Mouse (Mus musculus): ENCODE measurements at regions not wholly inside any gene's neighbourhood (a gene's known extent, or its start where the extent isn't known, plus 50 kb on each side); places are given as distances from the start of the nearest gene placed in this dataset.
A peak's percentile ranks its signal among the peaks of the same experiment; 100 is the strongest.
"Not testable (repeated sequence)": the region's sequence is repeated elsewhere in the genome, so short reads cannot be mapped to it uniquely, and the experiment has no call there.

GRCm38 (mm10) chr13:113484159-113484762 is 134.1 kb downstream of the Snx18 start:
- no peak for DNase-seq (ENCODE audit: low spot score in 2 of 2)

DNA sequence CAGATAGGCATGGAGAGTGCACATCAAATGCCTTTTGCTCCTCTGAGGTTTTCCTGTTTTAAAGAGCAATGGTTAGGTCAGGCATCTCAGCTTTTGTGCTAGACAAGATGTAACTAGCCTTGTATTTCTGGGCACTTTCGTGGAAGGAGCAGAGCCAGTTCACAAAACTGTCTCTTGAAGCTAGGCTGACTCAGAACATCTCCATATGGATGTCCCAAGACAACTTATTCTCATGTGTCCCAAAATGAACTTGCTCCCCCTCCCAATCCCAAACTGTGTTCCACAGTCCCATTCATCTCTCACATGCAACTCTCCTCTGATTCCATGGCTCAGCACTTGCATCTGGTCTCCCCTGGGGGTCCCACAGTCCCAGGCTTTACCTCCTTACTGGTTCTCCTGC is 135.5 kb downstream of the Snx18 start:
- DNase-seq (ENCODE audit: low spot score in 2 of 2) = peak in 1 of 2 experiments; percentile 34

DNA sequence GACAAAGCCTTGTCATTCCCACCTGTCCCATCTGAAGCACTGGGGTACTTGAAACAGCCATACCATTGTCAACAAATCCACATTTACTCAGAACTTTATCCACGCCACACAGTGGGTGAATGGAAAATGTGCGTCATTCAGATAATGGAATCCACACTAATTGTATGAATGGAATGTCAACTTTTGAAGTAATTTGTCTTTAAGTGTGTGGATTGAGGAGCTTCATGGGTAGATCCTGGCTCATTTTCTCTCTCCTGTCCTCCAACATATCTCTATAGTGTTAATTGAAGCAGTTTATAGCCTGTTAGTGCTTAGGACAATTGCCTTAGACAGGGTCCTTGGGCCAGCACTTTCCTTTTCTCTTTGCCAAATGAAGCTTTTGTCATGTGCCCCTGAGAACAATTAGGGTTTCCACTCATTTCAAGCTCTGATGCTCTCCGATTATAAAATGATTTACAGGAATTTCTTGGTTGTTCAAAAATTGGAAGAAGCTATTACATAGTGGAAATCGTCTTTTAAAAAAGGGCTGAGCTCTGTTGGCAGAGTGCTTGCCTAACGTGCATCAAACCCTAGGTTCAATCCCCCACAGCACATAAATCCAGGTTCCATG is 140.4 kb downstream of the Snx18 start:
- DNase-seq (ENCODE audit: low spot score in 2 of 2) = no peak

GRCm38 (mm10) chr13:113470822-113471557 is 147.4 kb downstream of the Snx18 start:
- no peak for DNase-seq (ENCODE audit: low spot score in 2 of 2)

- DNase-seq (ENCODE audit: low spot score in 2 of 2) = no peak
These were observed 153.9 kb downstream of the Snx18 start for GRCm38 (mm10) chr13:113464190-113465064.

DNA sequence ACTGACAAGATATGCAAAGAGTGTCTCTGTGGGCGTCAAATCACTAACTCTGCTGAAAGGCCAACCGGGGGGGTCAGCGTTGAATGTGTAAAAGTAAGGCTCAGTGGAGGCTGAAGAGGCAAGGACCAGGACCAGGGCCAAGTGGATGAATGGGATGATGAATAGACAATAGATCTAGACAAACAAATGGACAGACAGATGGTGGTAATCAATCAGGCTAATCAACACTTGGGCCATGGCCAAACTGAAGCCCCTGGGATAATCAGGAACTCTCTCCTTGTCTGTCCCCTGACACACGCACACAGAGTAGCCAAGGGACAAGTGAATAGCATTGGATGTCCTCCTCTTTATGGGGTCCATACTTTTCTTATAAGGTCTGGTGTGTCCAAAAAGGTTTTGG is 154.9 kb downstream of the Snx18 start:
- no peak for DNase-seq (ENCODE audit: low spot score in 2 of 2)

DNA sequence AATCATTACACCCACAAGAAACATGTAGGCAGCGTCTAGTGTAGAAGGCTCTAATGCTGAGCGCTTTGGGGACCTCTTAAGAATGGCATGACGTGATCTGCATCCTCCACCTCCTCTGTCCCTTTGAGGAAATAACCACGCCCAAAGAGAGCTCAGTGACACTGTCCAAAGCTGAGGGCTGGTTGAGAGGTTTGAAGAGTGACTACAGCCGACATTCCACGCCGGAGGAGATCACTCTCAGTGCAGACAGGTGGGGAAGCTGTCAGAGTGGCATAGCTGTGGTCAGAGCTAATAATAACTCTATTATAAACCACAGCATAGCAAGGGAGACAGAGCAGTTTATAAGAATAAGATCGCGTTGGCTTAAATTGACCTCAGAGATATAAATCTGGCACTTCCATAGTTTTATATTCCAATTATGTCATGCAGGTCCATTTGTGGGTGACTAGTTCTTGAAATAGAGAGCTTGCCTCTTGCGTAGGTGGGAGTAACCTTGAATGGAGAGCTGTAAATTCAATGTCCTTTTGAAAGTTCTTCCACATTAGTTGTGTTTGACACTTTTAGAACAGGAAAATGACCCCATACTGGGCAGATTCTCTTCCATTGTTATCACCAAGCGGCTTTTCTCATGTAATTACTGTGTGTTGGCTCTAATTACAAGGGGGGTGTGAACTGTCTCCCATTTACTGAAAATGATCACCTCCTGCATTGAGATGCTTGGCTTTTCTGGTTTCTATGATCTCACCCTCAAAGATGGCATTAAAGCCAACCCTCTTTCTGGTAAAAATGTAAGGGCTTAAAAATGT is 161.7 kb downstream of the BC067074 start:
- no peak for DNase-seq (ENCODE audit: low spot score in 2 of 2)

DNA sequence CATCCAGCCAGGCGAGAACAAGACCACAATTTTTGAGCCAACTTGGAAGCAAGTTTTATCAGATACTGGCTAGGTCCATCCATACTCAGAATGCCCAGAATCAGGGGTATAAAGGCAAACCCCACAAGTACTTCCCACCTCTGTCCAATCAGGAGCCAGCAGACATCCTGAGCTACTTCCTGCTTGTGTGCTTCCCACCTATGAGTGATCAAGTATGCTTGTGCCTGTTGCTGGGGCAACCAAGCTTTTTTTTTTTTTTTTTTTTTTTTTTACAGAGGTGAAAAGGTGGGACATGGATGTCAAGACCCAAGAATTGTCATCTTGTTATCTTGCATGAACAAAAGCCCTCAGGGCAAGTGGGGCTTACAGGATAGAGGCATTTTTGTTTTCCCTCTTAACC is 155.4 kb downstream of the BC067074 start:
- DNase-seq (ENCODE audit: low spot score in 2 of 2) = no peak

DNA sequence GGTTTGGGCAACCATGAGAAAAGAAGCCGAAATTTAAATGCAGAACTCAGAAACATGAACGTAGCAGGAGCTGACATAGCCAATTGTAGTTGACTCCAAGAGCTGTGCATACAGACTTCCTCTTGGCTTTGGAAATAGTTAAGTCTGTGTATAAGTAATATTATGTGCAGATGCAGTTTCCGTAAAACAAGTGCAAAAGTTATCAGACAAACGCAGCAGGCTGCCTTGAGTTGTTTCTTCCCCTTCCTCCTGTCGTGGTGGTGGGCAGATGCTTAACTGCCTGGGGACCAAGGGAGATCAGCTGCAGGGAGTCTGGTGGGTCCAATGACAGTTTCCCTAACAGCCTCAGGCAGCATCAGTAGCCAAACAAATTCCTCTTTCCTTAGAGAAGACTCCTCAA is 153.3 kb downstream of the BC067074 start:
- DNase-seq (ENCODE audit: low spot score in 2 of 2) = no peak

DNA sequence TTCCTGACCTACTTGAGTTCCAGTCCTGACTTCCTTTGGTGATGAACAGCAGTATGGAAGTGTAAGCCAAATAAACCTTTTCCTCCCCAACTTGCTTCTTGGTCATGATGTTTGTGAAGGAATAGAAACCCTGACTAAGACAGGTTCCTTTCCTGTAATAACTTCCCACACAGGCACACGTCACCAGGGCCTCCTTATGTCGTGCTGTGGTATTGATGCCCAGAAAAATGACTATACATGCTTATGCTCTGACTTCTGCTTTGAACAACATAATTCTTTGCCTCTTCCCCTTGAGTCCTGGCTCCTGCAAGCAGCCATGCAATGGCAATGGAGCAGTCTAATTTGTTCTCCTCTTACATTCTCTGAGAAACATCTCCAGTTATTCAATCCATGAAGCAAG is 151.5 kb downstream of the BC067074 start:
- DNase-seq (ENCODE audit: low spot score in 2 of 2) = not testable (repeated sequence)

- DNase-seq (ENCODE audit: low spot score in 2 of 2) = no peak
These were observed 150.1 kb downstream of the BC067074 start for GRCm38 (mm10) chr13:113443078-113443477.

GRCm38 (mm10) chr13:113442169-113442568 is 149.2 kb downstream of the BC067074 start:
- no peak for DNase-seq (ENCODE audit: low spot score in 2 of 2)

DNA sequence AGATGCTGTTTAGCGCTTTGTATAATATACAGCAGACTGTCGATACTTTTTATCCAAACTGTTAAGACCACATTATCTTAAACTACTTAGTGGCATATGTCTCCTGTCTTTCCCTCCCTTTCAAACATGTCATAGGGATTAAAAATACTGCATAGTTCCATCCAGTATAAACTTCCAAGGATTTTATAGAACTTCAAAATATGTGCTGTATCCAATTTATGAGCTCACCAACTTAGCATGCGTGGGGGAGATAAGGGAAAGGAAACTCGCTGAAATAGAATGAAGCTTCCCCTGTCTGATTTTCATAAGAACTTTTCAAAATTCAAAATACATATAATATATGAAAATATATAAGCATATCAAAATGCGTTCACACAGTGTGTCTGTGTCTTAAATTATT is 147.2 kb downstream of the BC067074 start:
- no peak for DNase-seq (ENCODE audit: low spot score in 2 of 2)

DNA sequence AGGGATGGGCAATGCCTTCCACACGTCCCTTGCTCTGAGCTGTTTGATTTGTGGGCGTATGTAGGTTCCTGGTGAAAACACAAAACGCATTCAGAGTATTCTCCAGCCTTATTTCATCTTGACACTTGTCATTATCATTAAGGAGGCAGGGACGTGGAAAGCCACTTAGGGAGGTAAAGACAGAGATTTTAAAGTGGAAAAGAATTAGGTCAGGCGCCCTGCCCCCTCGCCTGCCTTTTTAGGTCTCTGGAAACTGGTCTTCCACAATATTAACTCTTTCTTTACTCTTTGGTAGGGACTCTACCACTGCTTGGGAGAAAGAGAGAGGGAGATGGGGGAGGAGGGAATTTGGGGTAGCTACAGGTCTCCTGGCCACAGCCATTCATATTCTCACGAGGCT is 146.6 kb downstream of the BC067074 start:
- DNase-seq (ENCODE audit: low spot score in 2 of 2) = no peak

GRCm38 (mm10) chr13:113438872-113439271 is 145.9 kb downstream of the BC067074 start:
- DNase-seq (ENCODE audit: low spot score in 2 of 2) = no peak

- no peak for DNase-seq (ENCODE audit: low spot score in 2 of 2)
These were observed 143.3 kb downstream of the BC067074 start for GRCm38 (mm10) chr13:113436288-113436687.

DNA sequence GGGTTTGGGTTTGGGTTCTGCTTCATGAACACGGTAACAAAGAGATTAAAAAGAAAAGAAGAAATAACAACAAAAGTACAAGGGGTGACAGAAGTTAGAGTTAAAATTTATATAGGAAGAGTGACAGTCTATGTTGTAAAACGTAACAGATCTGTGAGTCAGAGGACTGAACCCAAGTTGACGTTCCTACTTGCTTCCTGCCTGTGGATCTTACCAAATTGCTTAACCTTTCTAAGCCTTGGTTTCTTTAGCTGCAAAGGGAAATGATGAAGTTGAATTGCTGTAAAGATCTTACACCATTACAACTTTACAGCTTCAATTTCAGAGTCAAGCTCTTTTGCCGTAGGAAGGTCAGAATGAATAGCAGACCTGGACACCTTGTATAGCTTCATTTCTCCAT is 142.2 kb downstream of the BC067074 start:
- DNase-seq (ENCODE audit: low spot score in 2 of 2) = no peak

DNA sequence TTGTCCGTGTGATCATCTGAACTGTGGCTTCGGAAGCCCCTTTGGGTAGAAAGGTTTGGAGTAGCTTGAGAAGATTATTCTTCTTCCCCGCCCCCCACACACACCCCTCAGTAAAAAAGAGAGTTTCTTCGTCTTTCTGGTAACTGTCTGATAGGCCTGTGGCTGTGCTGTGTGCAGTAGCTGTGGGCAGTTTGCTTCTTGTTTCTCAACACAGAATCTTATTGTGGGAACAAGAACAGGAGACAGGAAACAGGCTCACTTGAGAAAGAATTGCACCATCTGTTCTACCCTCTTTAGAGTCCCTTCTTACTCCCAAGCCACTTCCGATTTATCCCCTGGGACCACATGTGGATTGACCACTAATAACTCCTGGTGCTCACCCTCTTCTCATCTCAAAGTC is 140.5 kb downstream of the BC067074 start:
- DNase-seq (ENCODE audit: low spot score in 2 of 2) = no peak

- DNase-seq (ENCODE audit: low spot score in 2 of 2) = no peak
These were observed 136.7 kb downstream of the BC067074 start for GRCm38 (mm10) chr13:113429615-113430014.

All from frontal cortex, postnatal 10 days (tissue).